Mouse (Mus musculus) embryonic stem cell, embryonic (primary cell): ENCODE measurements around the gene Tsga10ip.

Experiments used
- CTCF ChIA-PET, 4 experiments: fragments of 300-600 bp in 2 of 4; fragments of 350-600 bp in 2 of 4; sonication (Branson Sonifier 250); formaldehyde crosslinking; loops; one replicate each; lab custom pipeline; 2022; ENCODE audit warnings: inconsistent platforms in 2 of 4; lab: Charles Lee
- POLR2A ChIA-PET, 4 experiments: fragments of 300-600 bp in 2 of 4; fragments of 350-600 bp in 2 of 4; sonication (Branson Sonifier 250); formaldehyde crosslinking; loops; one replicate each; lab custom pipeline; 2022; ENCODE audit warnings: antibody characterized with exemption in 4 of 4, inconsistent platforms in 1 of 4; lab: Charles Lee

Tsga10ip gene

DNA sequence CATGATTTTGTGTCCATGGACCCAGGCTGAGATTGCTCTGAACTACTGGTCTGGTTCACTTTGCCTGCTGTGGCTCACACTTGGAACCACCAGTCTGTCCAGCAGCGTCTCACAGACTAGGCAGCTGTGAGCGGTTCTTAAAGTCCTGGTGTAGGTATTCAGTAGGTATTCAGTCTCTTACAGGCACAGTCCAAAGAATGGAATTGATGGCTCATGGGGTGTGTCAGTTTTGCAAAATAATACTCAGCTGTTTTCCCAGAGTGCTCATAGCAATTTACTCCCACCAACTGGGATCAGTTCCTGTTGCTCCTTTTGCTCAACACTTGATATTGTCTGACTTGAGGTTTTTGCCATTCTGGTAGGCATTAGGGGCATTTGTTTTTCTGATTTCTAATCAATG is 40.1 kb downstream of the Tsga10ip start:
- POLR2A ChIA-PET: interaction anchor here (0.7 to 3.1 kb wide), 28 partner anchors 9 to 1633 kb away, joined by 3 to 10 read pairs (median 4); partner anchors contain the start of genes AI837181 (in 2 of the 4), Drap1 (in 2 of the 4), Ccdc85b (in 1 of the 4) and Cst6 (in 1 of the 4)
- CTCF ChIA-PET: interaction anchor here in 2 of 4 experiments (0.9 to 3.7 kb wide), 5 partner anchors 8 to 67 kb away, joined by 4 to 11 read pairs (median 10); partner anchors contain the start of genes Cst6 (in 1 of the 2) and Sf3b2 (in 1 of the 2)

DNA sequence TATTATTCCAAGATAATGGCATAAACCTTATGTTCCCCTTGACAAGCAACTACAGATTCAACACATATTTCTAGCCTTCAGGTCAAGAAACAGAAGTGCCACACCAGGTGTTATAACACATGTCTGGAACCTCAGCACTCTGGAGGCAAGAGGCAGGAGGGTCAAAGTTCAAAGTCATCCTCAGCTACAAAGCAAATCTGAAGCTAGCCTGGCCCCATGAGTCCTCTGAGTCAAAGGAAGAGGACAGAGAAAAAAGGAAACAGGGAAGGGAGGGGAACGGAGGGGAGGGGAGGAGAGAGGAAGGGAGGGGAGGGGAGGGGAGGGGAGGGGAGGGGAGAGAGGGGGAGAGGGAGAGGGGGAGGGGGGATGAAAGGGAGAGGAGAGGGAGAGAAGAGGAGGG is 46.2 kb downstream of the Tsga10ip start:
- ChIA-PET POLR2A (interaction anchor here in 2 of 4 experiments (0.7 to 1.6 kb wide), 5 partner anchors 11 to 240 kb away, joined by 3 to 6 read pairs (median 3); partner anchors contain the start of genes Banf1 (in 2 of the 2) and Eif1ad (in 2 of the 2)), CTCF (interaction anchor here in 2 of 4 experiments (0.5 to 0.7 kb wide), 2 partner anchors 218 to 1376 kb away, joined by 3 read pairs; no protein-coding TSS in a partner anchor)

DNA sequence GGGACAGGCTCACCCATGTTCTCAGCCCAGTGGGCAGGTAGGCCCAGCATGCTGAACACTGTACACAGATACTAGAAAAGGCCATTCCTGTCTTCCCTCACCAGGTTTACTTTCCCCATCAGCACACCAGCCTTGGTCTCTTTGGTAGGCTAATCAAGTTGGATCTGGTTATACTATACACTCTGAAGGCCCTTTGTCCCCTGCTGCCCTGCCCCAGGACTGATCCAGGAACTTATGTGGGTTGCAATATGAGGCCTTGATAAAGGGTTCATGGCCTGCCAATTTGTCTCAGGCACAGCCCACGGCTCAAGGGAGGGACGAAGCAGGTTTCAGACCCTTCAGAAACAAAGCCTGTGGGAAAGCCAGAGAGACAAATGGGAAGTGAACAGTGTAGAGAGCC is 48.7 kb downstream of the Tsga10ip start:
- ChIA-PET POLR2A (interaction anchor here in 2 of 4 experiments (0.5 to 2.1 kb wide), 3 partner anchors 8 to 387 kb away, joined by 3 to 9 read pairs (median 4); partner anchors contain the start of gene Ltbp3 (in 1 of the 2)), CTCF (no interaction called here)

DNA sequence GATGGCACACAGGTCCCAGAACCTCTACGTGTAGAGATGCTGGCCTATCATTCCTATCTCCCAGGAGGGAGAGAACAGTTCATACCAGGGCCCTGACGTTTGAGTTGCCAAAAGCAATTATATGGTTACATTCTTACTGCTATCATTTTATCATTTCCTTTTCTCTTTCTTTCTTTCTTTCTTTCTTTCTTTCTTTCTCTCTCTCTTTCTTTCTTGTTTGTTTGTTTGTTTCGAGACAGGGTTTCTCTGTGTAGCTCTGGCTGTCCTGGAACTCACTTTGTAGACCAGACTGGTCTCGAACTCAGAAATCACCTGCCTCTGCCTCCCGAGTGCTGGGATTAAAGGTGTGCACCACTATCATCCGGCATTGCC is 52.8 kb downstream of the Tsga10ip start, which contains the start of gene Cst6:
Cst6 (minus strand) TSS at position 73 of the 372 bp plus-strand sequence.
- POLR2A ChIA-PET: interaction anchor here in 3 of 4 experiments (0.6 to 2.5 kb wide), 16 partner anchors 9 to 326 kb away, joined by 3 to 12 read pairs (median 4); partner anchors contain the start of genes Banf1 (in 2 of the 3), Eif1ad (in 2 of the 3), Catsper1 (in 1 of the 3) and Ccdc85b (in 1 of the 3)

DNA sequence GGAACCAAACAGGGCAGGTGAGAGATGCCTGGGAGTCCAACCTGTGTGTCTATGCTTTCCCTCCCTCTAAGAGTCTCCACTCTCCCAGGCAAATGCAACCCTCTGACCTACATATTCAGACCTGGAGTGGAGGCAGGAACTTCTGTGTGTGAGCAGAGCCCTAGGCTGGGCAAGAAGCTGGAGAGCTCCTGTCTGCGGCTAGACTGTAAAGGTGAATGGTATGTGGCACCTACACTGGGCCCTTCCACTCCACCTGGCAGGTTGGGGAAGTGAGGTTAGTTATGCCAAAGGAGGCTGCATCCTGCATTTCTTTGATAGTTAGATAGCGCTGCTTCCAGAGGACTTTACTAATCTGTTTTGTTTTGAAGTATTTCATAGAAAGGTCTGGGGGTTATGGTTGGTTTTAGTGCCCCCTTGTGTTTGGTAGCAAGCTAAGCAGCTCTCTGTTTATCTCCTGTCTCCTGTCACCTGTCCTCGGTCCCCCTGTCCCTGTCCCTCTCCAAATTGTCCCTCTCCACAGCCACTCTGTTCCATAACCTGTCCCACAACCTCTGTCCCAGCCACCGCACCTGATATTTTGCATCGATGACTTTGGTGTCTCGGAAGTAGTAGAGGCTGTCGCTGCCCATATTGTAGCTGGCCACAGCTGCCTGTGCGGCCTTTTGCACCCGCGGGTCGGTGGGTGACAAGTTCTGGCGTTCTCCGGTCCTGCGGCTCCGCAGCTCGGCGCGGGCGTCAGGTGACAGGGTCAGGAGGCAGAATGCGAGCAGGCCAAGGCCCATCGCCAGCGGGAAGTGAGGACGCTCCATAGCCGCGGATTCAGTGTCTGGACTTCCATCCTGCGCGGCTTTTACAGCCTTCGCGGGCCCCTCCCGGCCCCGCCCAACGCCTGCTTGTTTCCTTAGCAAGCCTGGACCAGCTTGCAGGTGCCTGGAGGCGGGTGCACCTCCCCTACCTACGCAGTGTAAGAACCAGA is 53.5 kb downstream of the Tsga10ip start:
- ChIA-PET CTCF (interaction anchor here (0.5 to 3.4 kb wide), 58 partner anchors 10 to 781 kb away, joined by 3 to 31 read pairs (median 3); partner anchors contain the start of genes Catsper1 (in 3 of the 4), Sf3b2 (in 2 of the 4), AI837181 (in 1 of the 4) and Ccdc85b (in 1 of the 4)), POLR2A (interaction anchor here in 3 of 4 experiments (0.5 to 2.5 kb wide), 38 partner anchors 10 to 1773 kb away, joined by 3 to 12 read pairs (median 4); partner anchors contain the start of genes Banf1 (in 3 of the 3), Eif1ad (in 3 of the 3), AI837181 (in 1 of the 3) and Catsper1 (in 1 of the 3))

More for the DNA sequence above, 52.8 kb downstream of the Tsga10ip start, which contains the start of gene Cst6:
- CTCF ChIA-PET: interaction anchor here (0.5 to 3.4 kb wide), 29 partner anchors 11 to 422 kb away, joined by 3 to 31 read pairs (median 4); partner anchors contain the start of genes Catsper1 (in 3 of the 4), AI837181 (in 1 of the 4), Drap1 (in 1 of the 4) and Eif1ad (in 1 of the 4)

DNA sequence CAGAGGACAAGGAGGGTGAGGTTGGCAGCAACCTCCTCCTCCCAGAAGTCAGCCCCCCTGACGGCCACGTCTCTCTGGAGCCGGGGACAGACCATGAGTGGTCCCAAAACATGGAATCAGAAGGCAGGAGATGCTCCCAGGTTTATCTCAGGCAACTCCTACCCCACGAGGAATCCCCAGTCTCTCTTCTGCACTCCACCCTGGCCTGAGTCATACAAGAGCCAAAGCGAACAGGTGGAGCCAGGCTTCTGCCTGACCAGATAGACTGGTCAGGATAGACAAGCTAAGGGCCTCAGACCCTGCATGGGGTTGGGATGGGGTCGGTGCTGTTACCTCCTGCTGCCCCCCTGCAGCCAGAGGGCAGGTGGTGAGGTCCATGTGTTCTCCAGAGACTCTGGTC is 54.3 kb downstream of the Tsga10ip start:
- CTCF ChIA-PET: interaction anchor here (0.6 to 3.4 kb wide), 39 partner anchors 10 to 780 kb away, joined by 3 to 31 read pairs (median 4); partner anchors contain the start of genes Catsper1 (in 3 of the 4), Sf3b2 (in 2 of the 4), AI837181 (in 1 of the 4) and Ccdc85b (in 1 of the 4)
- POLR2A ChIA-PET: interaction anchor here in 3 of 4 experiments (0.5 to 2.5 kb wide), 26 partner anchors 10 to 1772 kb away, joined by 3 to 12 read pairs (median 4); partner anchors contain the start of genes AI837181 (in 1 of the 3), Banf1 (in 1 of the 3), Catsper1 (in 1 of the 3) and Ccdc85b (in 1 of the 3)

DNA sequence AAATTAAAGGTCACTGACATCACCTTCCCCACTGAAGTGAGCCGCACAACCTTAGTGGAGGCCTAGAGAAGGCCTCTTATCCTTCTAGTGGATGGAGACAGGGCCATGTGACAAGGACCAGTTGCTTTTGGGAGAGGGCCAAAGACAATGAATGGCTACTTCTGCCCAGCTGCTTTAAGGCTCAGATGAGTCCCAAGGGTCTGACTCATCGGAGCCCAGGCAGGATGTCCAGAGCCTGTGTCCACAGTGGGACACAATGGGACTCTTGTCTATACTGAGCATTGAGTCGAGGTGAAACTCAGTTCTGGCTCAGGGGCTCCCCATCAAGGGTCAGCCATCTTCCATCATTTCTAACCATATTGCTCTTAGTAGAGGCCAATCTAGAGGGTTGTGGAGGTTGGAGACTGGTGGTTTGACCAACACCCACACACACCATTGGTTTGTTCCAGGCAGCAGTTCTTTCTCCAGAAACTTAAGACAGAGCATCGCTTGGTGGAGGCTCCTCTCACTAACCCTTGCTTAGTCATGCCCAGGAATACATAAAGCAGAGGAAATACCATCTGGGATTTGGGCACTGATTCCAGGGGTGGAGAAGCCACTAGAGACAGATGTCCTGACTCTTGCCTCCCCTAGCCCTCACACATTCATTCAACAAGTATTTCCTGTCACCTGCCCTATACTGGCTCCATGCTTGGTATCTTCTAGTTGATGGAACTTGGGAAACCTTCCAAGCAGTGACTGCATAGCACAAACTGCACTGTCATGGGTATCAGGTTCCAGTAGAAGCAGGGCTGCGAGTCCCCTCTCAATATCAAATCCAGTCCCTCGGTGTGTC is 56.8 kb downstream of the Tsga10ip start:
- ChIA-PET CTCF (no interaction called here), POLR2A (no interaction called here)

DNA sequence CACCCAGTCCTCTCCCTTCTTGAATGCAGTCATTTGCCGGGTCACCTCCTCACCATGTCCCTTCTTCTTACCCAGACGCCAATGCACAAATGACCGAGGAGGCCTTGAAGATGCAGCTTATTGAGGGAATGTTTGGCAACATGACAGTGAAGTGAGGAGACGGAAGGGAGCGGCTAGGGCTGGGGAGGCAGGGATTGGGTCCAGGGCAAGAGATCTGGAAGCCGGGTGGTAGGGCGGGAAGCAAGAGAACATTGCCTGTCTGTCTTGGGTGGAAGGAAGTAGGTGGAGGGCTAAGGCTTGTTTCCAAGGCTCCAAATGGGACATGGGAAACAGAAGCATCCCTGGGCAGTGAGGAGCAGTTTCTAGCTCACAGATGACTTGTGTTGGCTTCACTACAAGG is 61.0 kb downstream of the Tsga10ip start:
- ChIA-PET POLR2A (interaction anchor here in 1 of 4 experiments (1.0 kb wide), 1 partner anchor 10 kb away, joined by 3 read pairs; no protein-coding TSS in a partner anchor), CTCF (interaction anchor here in 1 of 4 experiments (0.7 kb wide), 1 partner anchor 735 kb away, joined by 10 read pairs; no protein-coding TSS in a partner anchor)
